Mouse (Mus musculus) lung, embryonic 15.5 days (tissue): ENCODE data around the gene Plcg1. TPM values are rescaled to one million over a fixed set of nuclear protein-coding genes. Genes with fewer than 3 reads are reported as not detected.
A peak's percentile ranks its signal among the peaks of the same experiment; 100 is the strongest.

ENCODE experiments used
- ATAC-seq: fragments of 200-750 bp; cut with Nextera tagmentation; 2 replicates; pipeline ENCODE4 v1.8.0; 2017; ENCODE audit warnings: moderate number of reproducible peaks, borderline replicate concordance; ENCODE audit not compliant: low FRiP score, low TSS enrichment; ENCODE audit errors: extremely low read depth
- H3K27ac ChIP-seq: fragments of 300-500 bp; sonication (generic); 2 replicates; pipeline ENCODE4 v1.5.1; 2015; ENCODE audit warnings: moderate library complexity, mild to moderate bottlenecking, inconsistent platforms
- H3K27me3 ChIP-seq: fragments of 300-500 bp; sonication (generic); 2 replicates; pipeline ENCODE4 v1.6.1; 2015; ENCODE audit warnings: inconsistent platforms
- H3K36me3 ChIP-seq: fragments of 300-500 bp; sonication (generic); 2 replicates; pipeline ENCODE4 v1.6.1; 2015; ENCODE audit warnings: inconsistent platforms
- H3K4me1 ChIP-seq: fragments of 300-500 bp; sonication (generic); 2 replicates; pipeline ENCODE4 v1.6.1; 2015; ENCODE audit warnings: inconsistent platforms
- H3K4me2 ChIP-seq: fragments of 300-500 bp; sonication (generic); 2 replicates; pipeline ENCODE4 v1.6.1; 2015; ENCODE audit warnings: inconsistent platforms, mild to moderate bottlenecking, moderate library complexity
- H3K4me3 ChIP-seq: fragments of 300-500 bp; sonication (generic); 2 replicates; pipeline ENCODE4 v1.5.1; 2015; ENCODE audit warnings: mild to moderate bottlenecking, inconsistent platforms
- H3K9ac ChIP-seq: fragments of 300-500 bp; sonication (generic); 2 replicates; pipeline ENCODE4 v1.6.1; 2015; ENCODE audit warnings: inconsistent platforms
- H3K9me3 ChIP-seq: fragments of 300-500 bp; sonication (generic); 2 replicates; pipeline ENCODE4 v1.6.1; 2016; ENCODE audit warnings: inconsistent platforms
- WGBS: fragments of 180-500 bp; shearing (Covaris S2); methylation state at CpG from one replicate; pipeline ENCODE4 v1.1.7; 2015; 5-methylcytosine and 5-hydroxymethylcytosine counted together
- polyA plus RNA-seq: library from polyadenylated mRNA; unstranded; fragments of >200 nt; fragmentation: Nextera tagmentation; extraction: Ambion mirVana; gene quantifications from 2 replicates; pipeline ENCODE4 v1.2.1, GENCODE M21; 2015

Gene Plcg1
- polyA plus RNA-seq, 1 experiment from 2014 or later: 51.4 TPM

GRCm38 (mm10) chr2:160725877-160726864 is 4.9 kb upstream of the Plcg1 start:
- Histone ChIP-seq H3K27ac (0 out of 2 replicates have a peak overlapping the region, but pooled peaks have one; percentile 19), H3K36me3 (peaks cover 33% of the 10 kb centered on the region), H3K4me2 (no peak overlapping the region), H3K4me1 (peaks cover 17% of the 10 kb centered on the region), H3K9ac (no peak overlapping the region), H3K9me3 (no peaks in the 10 kb centered on the region), H3K4me3 (no peak overlapping the region), H3K27me3 (no peaks in the 10 kb centered on the region)
- 66% methylated on average over 6 of the region's 6 CpGs for WGBS
- ATAC-seq: no peak

GRCm38 (mm10) chr2:160728972-160729371 is 2.1 kb upstream of the Plcg1 start:
- no peak for ATAC-seq
- WGBS: 83% methylated on average over 3 of the region's 3 CpGs
- no peaks in the 10 kb centered on the region for H3K9me3 ChIP-seq
- H3K9ac ChIP-seq: no peak overlapping the region
- no peak overlapping the region for H3K27ac ChIP-seq
- H3K27me3 ChIP-seq: no peaks in the 10 kb centered on the region
- H3K4me3 ChIP-seq: no peak overlapping the region
- H3K4me2 ChIP-seq: no peak overlapping the region
- 0 out of 2 replicates have a peak, but pooled peaks cover 14% of the 10 kb centered on the region for H3K36me3 ChIP-seq
- H3K4me1 ChIP-seq: peaks cover 35% of the 10 kb centered on the region

GRCm38 (mm10) chr2:160729436-160729835 is 1.7 kb upstream of the Plcg1 start:
- H3K9ac ChIP-seq: no peak overlapping the region
- ATAC-seq: no peak
- no peaks in the 10 kb centered on the region for H3K9me3 ChIP-seq
- no peaks in the 10 kb centered on the region for H3K27me3 ChIP-seq
- 0 out of 2 replicates have a peak, but pooled peaks cover 12% of the 10 kb centered on the region for H3K36me3 ChIP-seq
- H3K27ac ChIP-seq: no peak overlapping the region
- no peak overlapping the region for H3K4me2 ChIP-seq
- peaks cover 40% of the 10 kb centered on the region for H3K4me1 ChIP-seq
- H3K4me3 ChIP-seq: no peak overlapping the region
- 61% methylated on average over 2 of the region's 2 CpGs for WGBS

- H3K4me2 ChIP-seq: peak overlapping the region; percentile 97
- WGBS: 18% methylated on average over 17 of the region's 17 CpGs
- peaks cover 47% of the 10 kb centered on the region for H3K4me1 ChIP-seq
- no peaks in the 10 kb centered on the region for H3K27me3 ChIP-seq
- no peak overlapping the region for H3K27ac ChIP-seq
- no peak for ATAC-seq
- H3K9me3 ChIP-seq: no peaks in the 10 kb centered on the region
- H3K9ac ChIP-seq: peak overlapping the region; percentile 99
- H3K36me3 ChIP-seq: 0 out of 2 replicates have a peak, but pooled peaks cover 7% of the 10 kb centered on the region
- H3K4me3 ChIP-seq: peak overlapping the region; percentile 97
These were observed 976 bp upstream of the Plcg1 start for GRCm38 (mm10) chr2:160729851-160730796.

GRCm38 (mm10) chr2:160730797-160731116 is 343 bp upstream of the Plcg1 start:
- WGBS: 6% methylated on average over 19 of the region's 19 CpGs
- H3K9ac ChIP-seq: peak overlapping the region; percentile 99
- H3K36me3 ChIP-seq: 0 out of 2 replicates have a peak, but pooled peaks cover 5% of the 10 kb centered on the region
- H3K4me3 ChIP-seq: peak overlapping the region; percentile 97
- peak overlapping the region; percentile 97 for H3K4me2 ChIP-seq
- no peak overlapping the region for H3K27ac ChIP-seq
- peaks cover 53% of the 10 kb centered on the region for H3K4me1 ChIP-seq
- no peaks in the 10 kb centered on the region for H3K27me3 ChIP-seq
- H3K9me3 ChIP-seq: no peaks in the 10 kb centered on the region
- no peak for ATAC-seq

GRCm38 (mm10) chr2:160731839-160732261 is 750 bp downstream of the Plcg1 start:
- WGBS: 0% methylated on average over 32 of the region's 32 CpGs
- ATAC-seq: peak; percentile 29
- Histone ChIP-seq H3K27me3 (no peaks in the 10 kb centered on the region), H3K9me3 (no peaks in the 10 kb centered on the region), H3K36me3 (peaks cover 11% of the 10 kb centered on the region; the same call in 1 of the 2 replicates), H3K4me3 (peak overlapping the region; percentile 97), H3K27ac (peak overlapping the region; percentile 97), H3K4me2 (peak overlapping the region; percentile 97), H3K4me1 (peaks cover 62% of the 10 kb centered on the region), H3K9ac (peak overlapping the region; percentile 99)

- peak overlapping the region; percentile 99 for H3K9ac ChIP-seq
- peak overlapping the region; percentile 97 for H3K27ac ChIP-seq
- H3K36me3 ChIP-seq: peaks cover 11% of the 10 kb centered on the region; the same call in 1 of the 2 replicates
- 9% methylated on average over 9 of the region's 9 CpGs for WGBS
- no peaks in the 10 kb centered on the region for H3K9me3 ChIP-seq
- H3K4me2 ChIP-seq: peak overlapping the region; percentile 97
- no peak for ATAC-seq
- H3K4me1 ChIP-seq: peaks cover 68% of the 10 kb centered on the region
- H3K4me3 ChIP-seq: peak overlapping the region; percentile 97
- H3K27me3 ChIP-seq: no peaks in the 10 kb centered on the region
These were observed 1.4 kb downstream of the Plcg1 start for GRCm38 (mm10) chr2:160732420-160732995.

GRCm38 (mm10) chr2:160733131-160733531 is 2.0 kb downstream of the Plcg1 start:
- no peak for ATAC-seq
- peaks cover 11% of the 10 kb centered on the region; the same call in 1 of the 2 replicates for H3K36me3 ChIP-seq
- peaks cover 74% of the 10 kb centered on the region for H3K4me1 ChIP-seq
- H3K4me2 ChIP-seq: peak overlapping the region; percentile 97
- peak overlapping the region; percentile 15; the same call in 1 of the 2 replicates for H3K27ac ChIP-seq
- peak overlapping the region; percentile 99 for H3K9ac ChIP-seq
- H3K27me3 ChIP-seq: no peaks in the 10 kb centered on the region
- peak overlapping the region; percentile 97 for H3K4me3 ChIP-seq
- 16% methylated on average over 7 of the region's 7 CpGs for WGBS
- H3K9me3 ChIP-seq: no peaks in the 10 kb centered on the region

- WGBS: 77% methylated on average over 3 of the region's 3 CpGs
- no peaks in the 10 kb centered on the region for H3K27me3 ChIP-seq
- no peak for ATAC-seq
- peak overlapping the region; percentile 97 for H3K4me2 ChIP-seq
- H3K27ac ChIP-seq: no peak overlapping the region
- 0 out of 2 replicates have a peak overlapping the region, but pooled peaks have one; percentile 3 for H3K4me3 ChIP-seq
- peaks cover 15% of the 10 kb centered on the region for H3K36me3 ChIP-seq
- H3K9ac ChIP-seq: no peak overlapping the region
- H3K9me3 ChIP-seq: no peaks in the 10 kb centered on the region
- H3K4me1 ChIP-seq: peaks cover 81% of the 10 kb centered on the region
These were observed 3.2 kb downstream of the Plcg1 start for GRCm38 (mm10) chr2:160734331-160734730.

- ATAC-seq: no peak
- no peak overlapping the region for H3K9ac ChIP-seq
- H3K27ac ChIP-seq: no peak overlapping the region
- no peaks in the 10 kb centered on the region for H3K27me3 ChIP-seq
- H3K4me2 ChIP-seq: no peak overlapping the region
- peaks cover 85% of the 10 kb centered on the region for H3K4me1 ChIP-seq
- 78% methylated on average over 5 of the region's 5 CpGs for WGBS
- H3K4me3 ChIP-seq: no peak overlapping the region
- H3K9me3 ChIP-seq: no peaks in the 10 kb centered on the region
- H3K36me3 ChIP-seq: peaks cover 15% of the 10 kb centered on the region
These were observed 4.7 kb downstream of the Plcg1 start for GRCm38 (mm10) chr2:160735706-160736310.

GRCm38 (mm10) chr2:160736466-160736865 is 5.4 kb downstream of the Plcg1 start:
- no peak for ATAC-seq
- Histone ChIP-seq H3K27me3 (no peaks in the 10 kb centered on the region), H3K9ac (no peak overlapping the region), H3K9me3 (no peaks in the 10 kb centered on the region), H3K36me3 (peaks cover 15% of the 10 kb centered on the region), H3K4me3 (no peak overlapping the region), H3K27ac (no peak overlapping the region), H3K4me2 (no peak overlapping the region), H3K4me1 (peaks cover 90% of the 10 kb centered on the region)
- 74% methylated on average over 3 of the region's 3 CpGs for WGBS
